Mouse (Mus musculus) hindbrain, embryonic 13.5 days (tissue): Measurements from ENCODE around the gene Lrrk1. TPM values are rescaled to one million over a fixed set of nuclear protein-coding genes. Genes with fewer than 3 reads are reported as not detected.

Experiments
- ATAC-seq: fragments of 200-750 bp; cut with Nextera tagmentation; 2 replicates; pipeline ENCODE4 v1.8.0; 2017; ENCODE audit warnings: moderate TSS enrichment; ENCODE audit not compliant: low FRiP score
- H3K27ac ChIP-seq: fragments of 300-500 bp; sonication (generic); 2 replicates; pipeline ENCODE4 v1.5.1; 2015; ENCODE audit warnings: inconsistent platforms, mild to moderate bottlenecking, moderate library complexity
- H3K27me3 ChIP-seq: fragments of 300-500 bp; sonication (generic); 2 replicates; pipeline ENCODE4 v1.6.1; 2015; ENCODE audit warnings: mild to moderate bottlenecking, inconsistent platforms
- H3K36me3 ChIP-seq: fragments of 300-500 bp; sonication (generic); 2 replicates; pipeline ENCODE4 v1.6.1; 2015; ENCODE audit warnings: mild to moderate bottlenecking, inconsistent platforms
- H3K4me1 ChIP-seq: fragments of 300-500 bp; sonication (generic); replicated peaks from 2 replicates; pipeline ENCODE4 v1.6.1; 2015; ENCODE audit warnings: inconsistent platforms
- H3K4me2 ChIP-seq: fragments of 300-500 bp; sonication (generic); 2 replicates; pipeline ENCODE4 v1.6.1; 2015; ENCODE audit warnings: inconsistent platforms, mild to moderate bottlenecking, moderate library complexity
- H3K4me3 ChIP-seq: fragments of 300-500 bp; sonication (generic); 2 replicates; pipeline ENCODE4 v1.5.1; 2015; ENCODE audit warnings: mild to moderate bottlenecking, inconsistent platforms
- H3K9ac ChIP-seq: fragments of 300-500 bp; sonication (generic); 2 replicates; pipeline ENCODE4 v1.6.1; 2015; ENCODE audit warnings: mild to moderate bottlenecking, inconsistent platforms
- H3K9me3 ChIP-seq: fragments of 300-500 bp; sonication (generic); 2 replicates; pipeline ENCODE4 v1.6.1; 2016; ENCODE audit warnings: inconsistent platforms
- WGBS: fragments of 180-500 bp; shearing (Covaris S2); methylation state at CpG from one replicate; pipeline ENCODE4 v1.1.7; 2015; 5-methylcytosine and 5-hydroxymethylcytosine counted together
- polyA plus RNA-seq: library from polyadenylated mRNA; unstranded; fragments of >200 nt; fragmentation: Nextera tagmentation; extraction: Ambion mirVana; gene quantifications from 2 replicates; pipeline ENCODE4 v1.2.1, GENCODE M21; 2015

Gene Lrrk1
- polyA plus RNA-seq, 1 experiment from 2014 or later: 4.6 TPM

- no peak overlapping the region for H3K9ac ChIP-seq
- no peaks in the 10 kb centered on the region for H3K9me3 ChIP-seq
- no peak for ATAC-seq
- 0 out of 2 replicates have a peak, but pooled peaks cover 2% of the 10 kb centered on the region for H3K27me3 ChIP-seq
- H3K4me3 ChIP-seq: no peak overlapping the region
- no peaks in the 10 kb centered on the region for H3K36me3 ChIP-seq
- no peaks in the 10 kb centered on the region for H3K4me1 ChIP-seq
- H3K4me2 ChIP-seq: no peak overlapping the region
- 97% methylated on average over 5 of the region's 5 CpGs for WGBS
- no peak overlapping the region for H3K27ac ChIP-seq
Measured at GRCm38 (mm10) chr7:66273494-66273893, 114.7 kb downstream of the Lrrk1 start.

- Histone ChIP-seq H3K4me3 (no peak overlapping the region), H3K4me2 (no peak overlapping the region), H3K27ac (no peak overlapping the region), H3K9ac (no peak overlapping the region), H3K36me3 (no peaks in the 10 kb centered on the region), H3K27me3 (no peaks in the 10 kb centered on the region), H3K4me1 (no peaks in the 10 kb centered on the region), H3K9me3 (no peaks in the 10 kb centered on the region)
- WGBS: 78% methylated on average over 6 of the region's 6 CpGs
- no peak for ATAC-seq
Measured at GRCm38 (mm10) chr7:66271226-66271625, 116.9 kb downstream of the Lrrk1 start.

DNA sequence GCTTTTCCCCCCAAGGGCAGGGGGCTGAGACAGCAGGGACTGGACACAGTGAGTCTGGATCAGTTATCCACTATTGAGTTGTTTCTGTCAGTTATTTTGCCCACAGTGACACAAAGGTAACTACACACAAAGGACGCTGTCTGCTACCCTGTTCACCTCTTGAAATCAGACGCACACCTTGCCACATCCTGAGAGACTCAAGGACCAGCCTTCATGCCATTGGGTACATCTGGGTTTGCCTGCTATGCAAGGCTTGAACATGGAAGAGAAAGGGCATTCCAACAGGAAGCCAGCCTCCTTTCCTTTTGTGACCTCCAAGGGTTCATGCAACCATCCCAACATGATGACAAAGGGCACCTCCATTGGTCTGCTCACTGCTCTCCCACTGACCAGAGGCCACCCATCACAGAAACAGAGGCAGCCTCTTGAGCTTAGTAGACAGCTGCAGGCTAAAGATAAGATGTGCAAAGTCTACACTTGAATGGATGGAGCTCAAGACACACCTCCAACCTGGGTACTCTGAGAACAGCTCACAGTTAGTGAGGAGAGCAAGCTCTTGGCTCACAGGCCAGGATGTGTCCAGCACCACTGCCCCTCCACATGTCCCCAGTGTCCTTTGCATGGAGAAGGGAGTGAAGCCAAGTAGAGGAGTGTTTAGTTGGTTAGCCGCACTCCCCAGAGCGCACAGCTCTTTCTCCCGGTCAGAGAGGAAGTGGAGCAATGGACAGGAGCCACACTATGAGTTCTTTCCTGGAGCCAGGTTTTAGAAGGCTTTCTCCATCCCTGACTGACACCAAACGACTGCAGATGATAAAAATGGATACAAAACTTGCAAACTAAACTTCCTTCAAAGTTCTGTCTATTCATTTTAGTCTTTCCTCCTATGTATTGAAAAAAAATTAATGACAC lies 121.0 kb downstream of the Lrrk1 start:
- WGBS: 88% methylated on average over 6 of the region's 6 CpGs
- no peaks in the 10 kb centered on the region for H3K36me3 ChIP-seq
- H3K4me1 ChIP-seq: no peaks in the 10 kb centered on the region

DNA sequence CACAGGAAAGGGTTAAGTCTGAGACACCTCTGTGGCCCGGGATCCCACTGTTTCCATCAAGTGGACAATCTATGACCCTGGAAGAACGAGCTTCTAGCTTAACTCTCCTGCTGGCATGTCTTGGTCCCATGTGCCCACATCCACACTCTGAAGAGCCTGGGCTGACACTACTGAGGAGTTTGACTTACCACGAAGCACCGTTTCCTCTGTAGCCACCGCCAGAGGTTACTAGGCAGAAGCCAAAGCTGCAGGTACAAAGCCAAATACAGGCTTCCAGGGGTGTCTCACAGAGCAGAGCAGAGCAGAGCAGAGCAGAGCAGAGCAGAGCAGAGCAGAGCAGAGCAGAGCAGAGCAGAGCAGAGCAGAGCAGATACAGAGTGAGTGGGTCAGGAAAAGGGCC lies 124.7 kb downstream of the Lrrk1 start:
- H3K27me3 ChIP-seq: no peaks in the 10 kb centered on the region
- no peak overlapping the region for H3K4me3 ChIP-seq
- H3K9ac ChIP-seq: no peak overlapping the region
- WGBS: 80% methylated on average over 5 of the region's 5 CpGs
- peaks cover 21% of the 10 kb centered on the region for H3K4me1 ChIP-seq
- no peaks in the 10 kb centered on the region for H3K36me3 ChIP-seq
- no peak overlapping the region for H3K4me2 ChIP-seq
- ATAC-seq: no peak
- no peak overlapping the region for H3K27ac ChIP-seq
- H3K9me3 ChIP-seq: no peaks in the 10 kb centered on the region

More for the DNA sequence above, 121.0 kb downstream of the Lrrk1 start:
- H3K27me3 ChIP-seq: no peaks in the 10 kb centered on the region
- no peak overlapping the region for H3K4me3 ChIP-seq
- H3K4me2 ChIP-seq: no peak overlapping the region
- no peak overlapping the region for H3K27ac ChIP-seq
- H3K9ac ChIP-seq: no peak overlapping the region
- H3K9me3 ChIP-seq: no peaks in the 10 kb centered on the region
- no peak for ATAC-seq

DNA sequence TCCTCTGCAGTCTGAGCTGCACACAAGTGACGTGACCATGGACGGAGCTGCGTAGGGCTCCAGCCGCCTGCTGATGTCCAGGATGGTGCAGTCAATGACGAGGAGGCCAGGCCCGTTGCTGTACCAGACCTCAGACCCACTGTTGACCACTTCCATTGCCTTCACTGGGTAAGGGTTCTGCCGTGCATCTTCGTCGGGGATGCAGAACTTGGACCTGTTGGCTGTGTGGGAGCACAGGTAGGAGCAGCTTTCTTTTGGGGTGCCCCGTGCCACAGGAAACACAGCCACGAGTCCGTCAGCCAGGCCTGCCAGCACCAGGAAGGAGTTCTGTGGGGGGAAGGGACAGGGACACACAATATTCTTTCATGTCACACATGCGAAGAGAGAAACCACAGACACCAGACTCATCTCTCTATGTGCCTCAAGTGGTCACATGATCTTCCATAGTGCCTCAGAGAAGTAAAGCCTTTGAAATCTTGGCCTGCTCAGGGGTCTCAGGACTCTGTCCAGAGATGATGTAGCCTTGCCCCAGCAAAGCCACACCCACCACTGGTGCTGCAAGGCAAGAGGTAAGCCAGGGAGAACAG lies 125.5 kb downstream of the Lrrk1 start:
- no peaks in the 10 kb centered on the region for H3K36me3 ChIP-seq
- no peak overlapping the region for H3K9ac ChIP-seq
- H3K4me3 ChIP-seq: no peak overlapping the region
- no peak overlapping the region for H3K27ac ChIP-seq
- ATAC-seq: no peak
- 96% methylated on average over 13 of the region's 13 CpGs for WGBS
- H3K27me3 ChIP-seq: no peaks in the 10 kb centered on the region
- peaks cover 21% of the 10 kb centered on the region for H3K4me1 ChIP-seq
- no peaks in the 10 kb centered on the region for H3K9me3 ChIP-seq
- H3K4me2 ChIP-seq: no peak overlapping the region

- H3K9me3 ChIP-seq: no peaks in the 10 kb centered on the region
- WGBS: 62% methylated on average over 7 of the region's 7 CpGs
- no peak overlapping the region for H3K4me3 ChIP-seq
- H3K4me1 ChIP-seq: peaks cover 21% of the 10 kb centered on the region
- peak; percentile 57; the same call in 1 of the 2 replicates for ATAC-seq
- H3K36me3 ChIP-seq: no peaks in the 10 kb centered on the region
- no peak overlapping the region for H3K9ac ChIP-seq
- H3K27me3 ChIP-seq: no peaks in the 10 kb centered on the region
- no peak overlapping the region for H3K4me2 ChIP-seq
- H3K27ac ChIP-seq: 0 out of 2 replicates have a peak overlapping the region, but pooled peaks have one; percentile 3
Measured at GRCm38 (mm10) chr7:66260763-66261390, 127.3 kb downstream of the Lrrk1 start.

DNA sequence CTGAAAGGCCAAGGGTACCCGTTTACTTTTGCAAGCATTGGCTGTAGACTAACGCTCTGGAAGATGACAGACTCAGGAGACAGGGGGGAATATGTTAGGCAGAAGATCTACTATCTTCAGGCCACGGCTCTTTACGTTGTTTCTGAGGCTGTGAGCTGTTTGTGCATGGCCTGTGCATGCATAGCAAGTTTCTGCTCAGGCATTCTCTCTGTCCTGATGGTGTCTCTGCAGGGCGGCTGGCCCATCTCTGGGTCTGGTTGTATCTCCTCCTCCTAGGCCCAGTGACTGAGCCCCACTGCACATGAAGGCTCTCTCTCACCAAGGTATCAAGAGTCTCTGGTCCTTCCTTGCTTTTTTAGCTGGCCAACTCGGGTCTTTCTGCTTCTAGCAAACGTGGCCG lies 127.9 kb downstream of the Lrrk1 start:
- no peak overlapping the region for H3K9ac ChIP-seq
- H3K4me2 ChIP-seq: no peak overlapping the region
- no peaks in the 10 kb centered on the region for H3K36me3 ChIP-seq
- H3K9me3 ChIP-seq: no peaks in the 10 kb centered on the region
- H3K27ac ChIP-seq: no peak overlapping the region
- no peaks in the 10 kb centered on the region for H3K27me3 ChIP-seq
- no peak overlapping the region for H3K4me3 ChIP-seq
- WGBS: 92% methylated on average over 8 of the region's 8 CpGs
- peaks cover 21% of the 10 kb centered on the region for H3K4me1 ChIP-seq
- no peak for ATAC-seq

DNA sequence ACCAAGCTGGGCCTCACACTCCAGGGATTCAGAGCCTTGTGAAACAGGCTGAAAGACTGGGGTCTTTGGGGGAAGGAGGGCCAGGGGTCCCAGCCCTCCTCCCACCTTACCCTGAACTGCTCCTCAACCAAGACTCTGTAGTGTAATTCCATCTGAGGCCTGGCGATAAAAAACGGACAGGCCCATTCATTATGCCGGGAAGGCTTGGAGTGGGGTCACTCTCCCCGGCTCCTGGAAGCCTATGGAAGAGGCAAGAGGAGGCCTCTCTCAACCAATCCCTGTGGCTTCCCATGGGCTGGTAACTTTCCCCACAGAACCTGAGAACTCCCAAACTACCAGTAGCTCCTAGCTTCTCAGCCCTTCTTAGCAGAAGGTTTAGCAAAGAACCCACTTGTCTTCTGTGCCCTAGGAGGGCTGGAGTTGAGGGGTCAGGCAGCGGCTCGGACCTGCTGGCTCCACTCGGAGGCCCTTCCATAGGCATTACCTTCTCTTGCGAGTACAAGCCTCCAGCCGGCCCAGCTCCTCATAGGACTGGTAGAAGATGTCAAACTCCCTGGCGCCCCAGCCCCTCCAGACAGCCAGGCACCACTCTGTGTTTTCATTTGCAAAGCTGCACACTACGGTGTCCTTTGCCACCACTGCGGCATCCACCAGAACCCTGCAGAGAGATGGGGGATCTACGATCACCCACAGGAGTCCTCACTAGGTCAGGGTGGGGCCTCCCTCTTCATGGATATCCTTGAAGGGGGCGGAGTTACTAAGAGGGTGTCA lies 128.5 kb downstream of the Lrrk1 start:
- Histone ChIP-seq H3K36me3 (no peaks in the 10 kb centered on the region), H3K9ac (no peak overlapping the region), H3K4me1 (peaks cover 21% of the 10 kb centered on the region), H3K27me3 (no peaks in the 10 kb centered on the region), H3K9me3 (no peaks in the 10 kb centered on the region), H3K4me3 (no peak overlapping the region), H3K4me2 (no peak overlapping the region), H3K27ac (no peak overlapping the region; the same call in 1 of the 2 replicates)
- ATAC-seq: no peak
- WGBS: 86% methylated on average over 14 of the region's 14 CpGs

GRCm38 (mm10) chr7:66258997-66259396 lies 129.2 kb downstream of the Lrrk1 start:
- H3K4me2 ChIP-seq: no peak overlapping the region
- no peak for ATAC-seq
- no peaks in the 10 kb centered on the region for H3K27me3 ChIP-seq
- no peak overlapping the region for H3K4me3 ChIP-seq
- no peak overlapping the region for H3K9ac ChIP-seq
- no peaks in the 10 kb centered on the region for H3K36me3 ChIP-seq
- H3K27ac ChIP-seq: no peak overlapping the region
- peaks cover 21% of the 10 kb centered on the region for H3K4me1 ChIP-seq
- whole genome bisulfite sequencing: 78% methylated on average over 5 of the region's 5 CpGs
- no peaks in the 10 kb centered on the region for H3K9me3 ChIP-seq

- Histone ChIP-seq H3K27ac (no peak overlapping the region), H3K36me3 (no peaks in the 10 kb centered on the region), H3K9ac (no peak overlapping the region), H3K9me3 (no peaks in the 10 kb centered on the region), H3K4me3 (no peak overlapping the region), H3K4me1 (peaks cover 21% of the 10 kb centered on the region), H3K4me2 (no peak overlapping the region), H3K27me3 (no peaks in the 10 kb centered on the region)
- no peak for ATAC-seq
- whole genome bisulfite sequencing: 88% methylated on average over 5 of the region's 5 CpGs
Measured at GRCm38 (mm10) chr7:66257232-66257631, 130.9 kb downstream of the Lrrk1 start.

- WGBS: 57% methylated on average over 5 of the region's 5 CpGs
- H3K4me2 ChIP-seq: no peak overlapping the region
Measured at GRCm38 (mm10) chr7:66256441-66256840, 131.7 kb downstream of the Lrrk1 start.

DNA sequence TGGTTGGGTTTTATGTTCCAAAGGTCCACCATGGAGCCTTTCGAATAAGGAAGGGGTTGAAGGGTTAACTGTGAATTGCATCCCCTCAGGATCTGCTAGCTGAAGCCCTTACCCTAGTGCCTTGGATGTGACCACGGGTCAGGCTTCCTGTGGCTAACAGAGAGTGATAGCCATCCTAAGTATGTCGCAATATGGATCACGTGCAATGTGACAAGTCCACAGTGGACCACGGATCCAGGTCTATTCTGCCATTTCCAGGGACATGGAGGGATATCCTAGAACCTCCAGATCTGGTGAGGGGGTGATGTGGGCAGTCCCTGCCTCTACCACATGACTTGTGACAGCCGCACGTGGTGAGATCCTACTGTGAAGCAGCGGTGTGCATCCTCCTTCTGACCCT lies 133.2 kb downstream of the Lrrk1 start:
- Histone ChIP-seq H3K27me3 (no peaks in the 10 kb centered on the region), H3K4me1 (0 out of 2 replicates have a peak, but pooled peaks cover 5% of the 10 kb centered on the region), H3K9me3 (no peaks in the 10 kb centered on the region), H3K9ac (no peak overlapping the region), H3K27ac (no peak overlapping the region), H3K4me2 (no peak overlapping the region), H3K36me3 (no peaks in the 10 kb centered on the region), H3K4me3 (no peak overlapping the region)
- WGBS: 84% methylated on average over 8 of the region's 8 CpGs
- no peak for ATAC-seq

More at GRCm38 (mm10) chr7:66256441-66256840, 131.7 kb downstream of the Lrrk1 start:
- H3K4me3 ChIP-seq: no peak overlapping the region
- H3K4me1 ChIP-seq: peaks cover 19% of the 10 kb centered on the region
- no peak for ATAC-seq
- H3K9me3 ChIP-seq: no peaks in the 10 kb centered on the region
- H3K27me3 ChIP-seq: no peaks in the 10 kb centered on the region
- H3K9ac ChIP-seq: no peak overlapping the region
- H3K27ac ChIP-seq: no peak overlapping the region
- H3K36me3 ChIP-seq: no peaks in the 10 kb centered on the region
